Mouse (Mus musculus) bone marrow macrophage, adult 2 months (primary cell): ENCODE data around the gene Aoc1.

Experiments used
- CTCF ChIP-seq: IDR thresholded peaks from 2 replicates; pipeline ENCODE4 v1.5.1; 2012; ENCODE audit warnings: low read depth, mild to moderate bottlenecking, low read length, moderate library complexity
- POLR2A ChIP-seq: IDR thresholded peaks from 2 replicates; pipeline ENCODE4 v1.6.1; 2012; ENCODE audit warnings: mild to moderate bottlenecking, low read depth, low read length, borderline replicate concordance

- TF ChIP-seq CTCF (no peak), POLR2A (no peak)
These were observed 40.9 kb downstream of the Aoc1 start for GRCm38 (mm10) chr6:48913587-48913986.
